Mouse (Mus musculus): ENCODE results near the gene Slc43a2. TPM values are rescaled to one million over a fixed set of nuclear protein-coding genes. Genes with fewer than 3 reads are reported as not detected.

Gene Slc43a2
- polyA plus RNA-seq, 1 experiment = 231 TPM

GRCm38 (mm10) chr11:75568115-75568511 lies 36.6 kb downstream of the Slc43a2 start:
- Histone ChIP-seq H3K4me1 (ENCODE audit: control insufficient read depth, insufficient read depth, low read length) (peaks cover 81% of the 10 kb centered on the region), H3K27ac (ENCODE audit: insufficient read depth, low read depth, low read length) (peak overlapping the region; percentile 96; the same call in 1 of the 2 replicates), H3K4me3 (ENCODE audit: insufficient read depth, low read length) (no peak overlapping the region)
- no peak for TF ChIP-seq CTCF (IDR thresholded peaks at IDR 0.05; ENCODE audit: low read depth, low read length)
- no peak for TF ChIP-seq POLR2A (IDR thresholded peaks at IDR 0.05; ENCODE audit: borderline replicate concordance, low read depth, low read length)

GRCm38 (mm10) chr11:75568962-75569361 lies 37.5 kb downstream of the Slc43a2 start:
- Histone ChIP-seq H3K4me1 (ENCODE audit: control insufficient read depth, insufficient read depth, low read length) (peaks cover 78% of the 10 kb centered on the region), H3K27ac (ENCODE audit: insufficient read depth, low read depth, low read length) (peak overlapping the region; percentile 96), H3K4me3 (ENCODE audit: insufficient read depth, low read length) (no peak overlapping the region)
- TF ChIP-seq POLR2A (IDR thresholded peaks at IDR 0.05; ENCODE audit: borderline replicate concordance, low read depth, low read length) (no peak), CTCF (IDR thresholded peaks at IDR 0.05; ENCODE audit: low read depth, low read length) (no peak)

DNA sequence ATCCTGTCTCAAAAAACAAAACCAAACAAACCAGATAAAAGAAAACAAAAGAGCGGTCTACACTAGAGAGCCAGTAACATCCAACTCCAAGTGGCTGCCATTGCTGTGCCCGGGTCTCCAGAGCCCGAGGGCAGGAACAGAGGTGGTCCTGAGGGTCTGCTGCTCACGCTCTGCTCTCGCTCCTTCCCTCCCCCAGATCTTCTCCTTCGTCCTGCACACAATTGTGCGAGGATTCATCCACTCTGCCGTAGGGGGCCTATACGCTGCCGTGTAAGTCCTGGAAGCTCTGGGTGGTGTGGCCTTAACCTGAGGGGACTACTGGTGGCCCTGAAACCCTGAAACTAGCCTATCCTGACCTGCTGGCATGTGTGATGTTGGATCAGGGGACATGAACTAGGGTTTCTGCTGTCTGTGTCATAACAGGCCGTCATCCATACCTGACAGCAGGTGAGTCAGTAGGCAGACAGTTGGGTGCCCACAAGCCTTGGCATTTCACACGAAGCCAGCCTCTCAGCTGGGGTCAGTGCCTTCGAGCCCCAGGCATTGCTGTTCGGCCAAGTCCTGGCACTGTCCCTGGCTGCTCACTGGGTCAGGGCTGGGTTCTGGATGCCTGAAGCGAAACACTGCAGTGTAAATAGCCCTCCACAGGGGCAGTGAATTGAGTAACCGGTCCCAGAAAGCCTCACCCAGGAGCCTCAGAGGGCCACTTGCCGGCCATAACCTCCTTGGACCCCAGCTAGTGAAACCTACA lies 39.1 kb downstream of the Slc43a2 start:
- Histone ChIP-seq H3K27ac (ENCODE audit: insufficient read depth, low read depth, low read length) (peak overlapping the region; percentile 96), H3K4me1 (ENCODE audit: control insufficient read depth, insufficient read depth, low read length) (peaks cover 79% of the 10 kb centered on the region), H3K4me3 (ENCODE audit: insufficient read depth, low read length) (peak overlapping the region; percentile 16; the same call in 1 of the 2 replicates)
- TF ChIP-seq POLR2A (IDR thresholded peaks at IDR 0.05; ENCODE audit: borderline replicate concordance, low read depth, low read length) (no peak), CTCF (IDR thresholded peaks at IDR 0.05; ENCODE audit: low read depth, low read length) (no peak)

- peak overlapping the region; percentile 16 for H3K4me3 ChIP-seq (ENCODE audit: insufficient read depth, low read length)
- TF ChIP-seq CTCF (IDR thresholded peaks at IDR 0.05; ENCODE audit: low read depth, low read length) = no peak
- TF ChIP-seq POLR2A (IDR thresholded peaks at IDR 0.05; ENCODE audit: borderline replicate concordance, low read depth, low read length) = peak; percentile 4; the same call in 1 of the 2 replicates
- H3K27ac ChIP-seq (ENCODE audit: insufficient read depth, low read depth, low read length) = peak overlapping the region; percentile 96
- peaks cover 76% of the 10 kb centered on the region for H3K4me1 ChIP-seq (ENCODE audit: control insufficient read depth, insufficient read depth, low read length)
Measured at GRCm38 (mm10) chr11:75571126-75571990, 39.9 kb downstream of the Slc43a2 start.

- Histone ChIP-seq H3K4me1 (ENCODE audit: control insufficient read depth, insufficient read depth, low read length) (peaks cover 68% of the 10 kb centered on the region), H3K4me3 (ENCODE audit: insufficient read depth, low read length) (peak overlapping the region; percentile 28), H3K27ac (ENCODE audit: insufficient read depth, low read depth, low read length) (peak overlapping the region; percentile 96)
- TF ChIP-seq CTCF (IDR thresholded peaks at IDR 0.05; ENCODE audit: low read depth, low read length) = no peak
- TF ChIP-seq POLR2A (IDR thresholded peaks at IDR 0.05; ENCODE audit: borderline replicate concordance, low read depth, low read length) = no peak
Measured at GRCm38 (mm10) chr11:75572301-75572791, 40.9 kb downstream of the Slc43a2 start.

GRCm38 (mm10) chr11:75572854-75573650 lies 41.6 kb downstream of the Slc43a2 start:
- Histone ChIP-seq H3K4me1 (ENCODE audit: control insufficient read depth, insufficient read depth, low read length) (peaks cover 62% of the 10 kb centered on the region), H3K4me3 (ENCODE audit: insufficient read depth, low read length) (peak overlapping the region; percentile 28), H3K27ac (ENCODE audit: insufficient read depth, low read depth, low read length) (peak overlapping the region; percentile 96)
- no peak for TF ChIP-seq POLR2A (IDR thresholded peaks at IDR 0.05; ENCODE audit: borderline replicate concordance, low read depth, low read length)
- TF ChIP-seq CTCF (IDR thresholded peaks at IDR 0.05; ENCODE audit: low read depth, low read length) = peak; percentile 99

GRCm38 (mm10) chr11:75574378-75575123 lies 43.1 kb downstream of the Slc43a2 start:
- no peak overlapping the region for H3K4me3 ChIP-seq (ENCODE audit: insufficient read depth, low read length)
- H3K27ac ChIP-seq (ENCODE audit: insufficient read depth, low read depth, low read length) = peak overlapping the region; percentile 10; the same call in 1 of the 2 replicates
- H3K4me1 ChIP-seq (ENCODE audit: control insufficient read depth, insufficient read depth, low read length) = peaks cover 55% of the 10 kb centered on the region
- no peak for TF ChIP-seq POLR2A (IDR thresholded peaks at IDR 0.05; ENCODE audit: borderline replicate concordance, low read depth, low read length)
- no peak for TF ChIP-seq CTCF (IDR thresholded peaks at IDR 0.05; ENCODE audit: low read depth, low read length)

GRCm38 (mm10) chr11:75575560-75576123 lies 44.1 kb downstream of the Slc43a2 start:
- H3K4me1 ChIP-seq (ENCODE audit: control insufficient read depth, insufficient read depth, low read length) = peaks cover 45% of the 10 kb centered on the region
- no peak overlapping the region for H3K4me3 ChIP-seq (ENCODE audit: insufficient read depth, low read length)
- TF ChIP-seq CTCF (IDR thresholded peaks at IDR 0.05; ENCODE audit: low read depth, low read length) (no peak), POLR2A (IDR thresholded peaks at IDR 0.05; ENCODE audit: borderline replicate concordance, low read depth, low read length) (no peak)
- no peak overlapping the region for H3K27ac ChIP-seq (ENCODE audit: insufficient read depth, low read depth, low read length)

All from bone marrow macrophage, adult 2 months (primary cell).